Mouse (Mus musculus) kidney, postnatal 10 days (tissue): Measurements from ENCODE around the gene Coro1b.

Source experiments
- DNase-seq: peaks from one replicate; pipeline ENCODE4 v3.0.0; 2021; ENCODE audit warnings: mixed read lengths

The Coro1b gene

DNA sequence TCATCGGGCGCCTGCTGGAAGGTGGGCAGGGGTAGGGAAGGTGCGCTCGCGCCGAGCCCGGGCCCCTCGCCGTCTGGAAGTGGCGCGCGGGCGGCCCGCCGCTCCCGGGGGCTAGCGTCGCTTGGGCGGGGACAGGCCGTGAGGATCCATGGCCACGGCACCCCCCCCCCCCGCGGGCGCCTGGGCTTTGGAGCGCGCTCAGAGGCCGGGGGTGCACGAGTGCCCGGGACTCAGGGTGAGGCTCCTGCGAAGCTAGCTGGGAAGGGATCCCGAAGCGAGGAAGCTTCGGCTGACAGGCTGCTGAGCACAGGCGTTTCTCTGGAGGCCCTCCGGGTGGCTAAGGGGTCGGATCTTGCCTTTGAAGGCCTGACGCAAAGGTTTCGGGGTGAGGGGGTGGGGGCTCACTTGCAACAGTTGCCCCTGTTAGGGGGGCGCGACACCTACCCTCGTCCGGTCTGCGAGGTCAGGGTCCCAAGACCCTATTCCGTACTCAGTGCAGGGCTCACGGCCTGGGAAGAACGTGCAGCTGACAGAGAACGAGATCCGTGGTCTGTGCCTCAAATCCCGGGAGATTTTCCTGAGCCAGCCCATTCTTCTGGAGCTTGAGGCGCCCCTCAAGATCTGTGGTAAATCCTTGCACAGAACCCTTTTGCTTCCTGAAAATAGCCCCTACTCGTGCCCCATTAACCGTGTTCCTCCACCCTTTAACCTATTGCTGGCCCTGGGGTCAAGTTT, 44.0 kb downstream of the Coro1b start:
- DNase-seq: peak; percentile 55

- DNase-seq: no peak
Measured at GRCm38 (mm10) chr19:4193129-4193528, 44.7 kb downstream of the Coro1b start.

- DNase-seq: no peak
Measured at GRCm38 (mm10) chr19:4194021-4194724, 45.8 kb downstream of the Coro1b start.

DNA sequence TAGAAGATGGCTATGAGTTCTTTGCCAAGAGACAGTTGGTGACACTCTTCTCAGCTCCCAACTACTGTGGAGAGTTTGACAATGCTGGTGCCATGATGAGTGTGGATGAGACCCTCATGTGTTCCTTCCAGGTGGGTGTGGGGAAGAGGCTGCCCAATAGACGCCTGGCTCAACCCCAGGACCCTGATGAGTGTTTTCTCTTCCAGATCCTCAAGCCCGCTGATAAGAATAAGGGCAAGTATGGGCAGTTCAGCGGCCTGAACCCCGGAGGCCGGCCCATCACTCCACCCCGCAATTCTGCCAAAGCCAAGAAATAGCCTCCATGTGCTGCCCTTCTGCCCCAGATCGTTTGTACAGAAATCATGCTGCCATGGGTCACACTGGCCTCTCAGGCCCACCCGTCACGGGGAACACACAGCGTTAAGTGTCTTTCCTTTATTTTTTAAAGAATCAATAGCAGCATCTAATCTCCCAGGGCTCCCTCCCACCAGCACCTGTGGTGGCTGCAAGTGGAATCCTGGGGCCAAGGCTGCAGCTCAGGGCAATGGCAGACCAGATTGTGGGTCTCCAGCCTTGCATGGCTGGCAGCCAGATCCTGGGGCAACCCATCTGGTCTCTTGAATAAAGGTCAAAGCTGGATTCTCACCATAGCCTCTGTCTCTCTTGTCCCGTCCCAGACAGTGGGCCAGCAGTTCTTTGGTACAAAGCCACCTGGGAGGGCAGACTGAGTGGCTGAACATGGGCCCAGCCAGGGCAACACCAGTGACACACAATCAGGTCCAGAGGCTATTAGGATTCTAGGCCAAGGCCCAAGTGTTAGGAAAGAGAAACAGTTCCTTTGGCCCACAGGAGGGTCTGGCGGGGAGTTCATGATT, 46.6 kb downstream of the Coro1b start:
- peak; percentile 35 for DNase-seq

- DNase-seq: no peak
Measured at GRCm38 (mm10) chr19:4196048-4196447, 47.6 kb downstream of the Coro1b start.

GRCm38 (mm10) chr19:4196548-4196947, 48.1 kb downstream of the Coro1b start:
- DNase-seq: peak; percentile 54

- no peak for DNase-seq
Measured at GRCm38 (mm10) chr19:4197180-4197579, 48.8 kb downstream of the Coro1b start.

DNA sequence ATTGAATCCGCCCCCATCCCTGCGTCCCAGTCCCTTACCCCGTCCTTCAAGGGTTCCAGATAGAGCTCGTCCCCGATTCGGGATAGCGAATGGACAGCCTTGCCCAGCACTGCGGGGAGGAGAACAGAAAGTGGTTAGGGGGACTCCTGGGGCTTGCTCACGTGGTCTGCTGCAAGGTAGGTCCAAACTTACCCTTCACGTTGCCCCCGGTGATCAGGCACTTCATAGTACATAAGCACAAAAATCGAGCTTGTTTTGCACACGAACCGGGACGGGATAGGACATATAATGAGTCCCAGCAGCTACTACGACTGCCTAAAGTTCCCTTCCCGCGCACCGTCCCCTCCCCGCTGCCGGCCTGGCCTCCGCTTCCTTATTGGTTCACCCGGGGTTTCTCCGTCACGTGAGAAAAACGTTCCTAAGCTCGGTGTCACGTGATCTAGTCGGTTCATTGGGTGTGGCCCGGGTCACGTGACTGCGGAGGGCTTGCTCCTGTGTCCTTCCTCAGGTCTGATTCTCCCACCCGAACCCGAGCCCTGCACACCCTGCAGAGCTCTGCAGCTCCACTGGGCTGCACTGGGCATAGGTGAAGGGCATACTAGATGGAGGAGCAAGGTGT, 53.0 kb downstream of the Coro1b start, which contains the start of gene Rad9a:
TSS of gene Rad9a (minus strand) at position 372 of the 619 bp plus-strand sequence.
- DNase-seq: peak; percentile 98

DNA sequence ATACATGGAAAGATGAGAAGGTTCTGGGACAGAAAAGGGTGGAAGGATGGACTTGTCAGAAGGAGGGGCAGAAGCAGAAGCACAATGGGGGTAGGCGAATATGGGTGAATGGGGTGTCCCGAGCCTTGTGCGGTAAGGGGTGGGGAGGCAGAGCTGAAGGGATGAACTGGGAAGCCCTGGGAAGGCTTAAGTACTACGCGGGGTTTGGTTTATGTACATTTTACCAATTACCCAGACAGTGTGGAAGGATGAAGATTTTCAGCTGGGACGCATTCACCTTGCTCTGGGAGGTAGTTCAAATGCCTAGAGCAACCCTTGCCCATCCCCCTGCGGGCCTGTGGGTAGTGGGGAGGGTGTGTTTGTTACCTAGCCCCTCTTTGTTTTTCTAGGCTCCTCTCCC, 53.7 kb downstream of the Coro1b start:
- DNase-seq: no peak

DNA sequence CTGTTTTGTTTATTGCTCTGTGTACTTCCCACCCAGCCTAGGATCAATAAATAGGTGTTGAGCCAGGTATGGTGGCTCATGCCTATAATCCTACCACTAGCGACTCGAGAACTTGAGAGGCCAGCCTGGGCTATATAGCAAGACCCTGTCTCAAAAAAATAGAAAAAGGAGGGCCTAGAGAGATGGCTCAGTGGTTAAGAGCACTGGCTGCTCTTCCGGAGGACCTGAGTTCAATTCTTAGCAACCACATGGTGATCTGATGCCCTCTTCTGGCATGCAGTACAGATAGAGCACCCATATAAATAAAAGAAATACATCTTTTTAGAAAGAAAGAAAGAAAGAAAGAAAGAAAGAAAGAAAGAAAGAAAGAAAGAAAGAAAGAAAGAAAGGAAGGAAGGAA, 54.7 kb downstream of the Coro1b start:
- DNase-seq: no peak
